Mouse (Mus musculus) lung, postnatal 0 days (tissue): ENCODE measurements at regions not wholly inside any gene's neighbourhood (a gene's known extent, or its start where the extent isn't known, plus 50 kb on each side); places are given as distances from the start of the nearest gene placed in this dataset.

Source experiments
- CTCF ChIP-seq: IDR thresholded peaks from 2 replicates; pipeline ENCODE4 v1.5.1; 2016; ENCODE audit warnings: antibody characterized with exemption, mild to moderate bottlenecking
- EP300 ChIP-seq: IDR thresholded peaks from 2 replicates; pipeline ENCODE4 v1.6.1; 2016; ENCODE audit warnings: antibody characterized with exemption, mild to moderate bottlenecking, control low read depth

DNA sequence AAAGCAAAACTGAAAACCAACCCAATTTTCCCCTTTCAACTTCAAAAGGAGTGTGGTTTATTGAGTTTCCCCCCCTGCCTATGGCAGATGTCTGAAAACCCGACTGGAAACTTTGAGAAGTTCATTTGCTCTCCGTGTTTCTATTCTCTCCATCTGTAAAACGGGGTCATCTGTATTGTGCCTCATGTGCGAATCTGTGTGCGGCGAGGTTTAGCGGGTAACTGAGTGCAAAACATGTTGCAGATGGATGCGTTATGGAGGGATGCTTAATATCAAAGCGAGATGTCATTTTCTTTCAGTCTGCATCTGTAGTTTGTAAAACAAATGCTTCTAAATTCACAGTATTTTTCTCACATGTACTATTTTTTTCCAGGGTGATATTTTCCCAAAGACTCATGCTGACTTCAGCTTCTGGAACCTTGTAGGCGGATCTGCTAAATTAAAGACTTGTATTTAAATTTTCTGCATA, 95.7 kb upstream of the Trp63 start:
- TF ChIP-seq CTCF: no peak
- no peak for TF ChIP-seq EP300
